Mouse (Mus musculus) neural tube, embryonic 15.5 days (tissue): Measurements from ENCODE around the gene Gjb4. TPM values are rescaled to one million over a fixed set of nuclear protein-coding genes. Genes with fewer than 3 reads are reported as not detected.

Experiments used
- ATAC-seq: fragments of 200-750 bp; cut with Nextera tagmentation; 2 replicates; pipeline ENCODE4 v1.8.0; 2017; ENCODE audit warnings: mild to moderate bottlenecking, moderate TSS enrichment, moderate library complexity; ENCODE audit not compliant: low FRiP score
- H3K27ac ChIP-seq: fragments of 300-500 bp; sonication (generic); replicated peaks from 2 replicates; pipeline ENCODE4 v1.5.1; 2015; ENCODE audit warnings: mild to moderate bottlenecking, inconsistent platforms
- H3K27me3 ChIP-seq: fragments of 300-500 bp; sonication (generic); replicated peaks from 2 replicates; pipeline ENCODE4 v1.6.1; 2015; ENCODE audit warnings: inconsistent platforms
- H3K36me3 ChIP-seq: fragments of 300-500 bp; sonication (generic); 2 replicates; pipeline ENCODE4 v1.6.1; 2015; ENCODE audit warnings: inconsistent platforms
- H3K4me1 ChIP-seq: fragments of 300-500 bp; sonication (generic); 2 replicates; pipeline ENCODE4 v1.6.1; 2015; ENCODE audit warnings: inconsistent platforms
- H3K4me2 ChIP-seq: fragments of 300-500 bp; sonication (generic); 2 replicates; pipeline ENCODE4 v1.6.1; 2015; ENCODE audit warnings: inconsistent platforms, mild to moderate bottlenecking, moderate library complexity
- H3K4me3 ChIP-seq: fragments of 300-500 bp; sonication (generic); replicated peaks from 2 replicates; pipeline ENCODE4 v1.5.1; 2015; ENCODE audit warnings: mild to moderate bottlenecking, inconsistent platforms
- H3K9ac ChIP-seq: fragments of 300-500 bp; sonication (generic); replicated peaks from 2 replicates; pipeline ENCODE4 v1.6.1; 2015; ENCODE audit warnings: mild to moderate bottlenecking, inconsistent platforms
- H3K9me3 ChIP-seq: fragments of 300-500 bp; sonication (generic); replicated peaks from 2 replicates; pipeline ENCODE4 v1.6.1; 2016; ENCODE audit warnings: inconsistent platforms
- WGBS: fragments of 180-500 bp; shearing (Covaris S2); methylation state at CpG from one replicate; pipeline ENCODE4 v1.1.7; 2015; ENCODE audit warnings: mixed read lengths; 5-methylcytosine and 5-hydroxymethylcytosine counted together
- polyA plus RNA-seq: library from polyadenylated mRNA; unstranded; fragments of >200 nt; fragmentation: Nextera tagmentation; extraction: Ambion mirVana; gene quantifications from 2 replicates; pipeline ENCODE4 v1.2.1, GENCODE M21; 2015

The Gjb4 gene
- polyA plus RNA-seq, 1 experiment from 2014 or later, result not detected

- H3K4me2 ChIP-seq, result no peak overlapping the region
- no peak overlapping the region for H3K9ac ChIP-seq
These were observed 50.1 kb downstream of the Gjb4 start for GRCm38 (mm10) chr4:127303796-127304195.

More at GRCm38 (mm10) chr4:127303796-127304195, 50.1 kb downstream of the Gjb4 start:
- Histone ChIP-seq H3K27me3 (no peaks in the 10 kb centered on the region), H3K4me3 (no peak overlapping the region), H3K36me3 (no peaks in the 10 kb centered on the region), H3K27ac (no peak overlapping the region), H3K4me1 (no peaks in the 10 kb centered on the region), H3K9me3 (no peaks in the 10 kb centered on the region)
- ATAC-seq, result no peak
- 81% methylated on average over 3 of the region's 3 CpGs for WGBS

Other genes starting within 250 kb of the Gjb4 start
- 17.7 and 18.9 TPM in 2 replicates for gene Tmem35b, start 230.4 kb downstream of the Gjb4 start, polyA plus RNA-seq
- 20.9 and 25.1 TPM in 2 replicates for gene Dlgap3, start 184.9 kb downstream of the Gjb4 start, polyA plus RNA-seq
- gene Smim12, start 110.3 kb downstream of the Gjb4 start, polyA plus RNA-seq, result 61.7 and 68.9 TPM in 2 replicates
- 20.4 and 20.5 TPM in 2 replicates for gene Gja4, start 40.0 kb downstream of the Gjb4 start, polyA plus RNA-seq
- gene Gjb3, start 23.2 kb downstream of the Gjb4 start, polyA plus RNA-seq, result 0.59 TPM in 1 of 2 replicates, not detected in the other
- 0.41 and 0.49 TPM in 2 replicates for gene Gjb5, start 4.1 kb upstream of the Gjb4 start, polyA plus RNA-seq